Mouse (Mus musculus): ENCODE data around the gene Btbd11. TPM values are rescaled to one million over a fixed set of nuclear protein-coding genes. Genes with fewer than 3 reads are reported as not detected.

Gene Btbd11
- polyA plus RNA-seq, 1 experiment from 2014 or later: 0.47 TPM

- Histone ChIP-seq H3K27ac (ENCODE audit: low read depth) (no peak overlapping the region), H3K9me3 (ENCODE audit: low read length) (no peaks in the 10 kb centered on the region), H3K4me2 (ENCODE audit: low read depth, low read length) (no peak overlapping the region), H3K4me3 (ENCODE audit: low read depth, low read length) (no peak overlapping the region), H3K27me3 (ENCODE audit: insufficient read depth, low read length) (no peaks in the 10 kb centered on the region), H3K36me3 (replicated peaks; ENCODE audit: insufficient read depth, low read length) (no peaks in the 10 kb centered on the region), H3K4me1 (ENCODE audit: insufficient read depth) (no peaks in the 10 kb centered on the region), H3K9ac (replicated peaks) (no peak overlapping the region)
- TF ChIP-seq CTCF (IDR thresholded peaks at IDR 0.05; ENCODE audit: low read depth) (no peak), EP300 (IDR thresholded peaks at IDR 0.05; ENCODE audit: low read depth) (no peak)
- ATAC-seq (no peak), DNase-seq (no peak)
- 74% methylated on average over 14 of the region's 14 CpGs for WGBS (ENCODE audit: insufficient replicate concordance)
These were observed 155.4 kb downstream of the Btbd11 start for GRCm38 (mm10) chr10:85541892-85542630.

- no peak overlapping the region for H3K4me3 ChIP-seq (ENCODE audit: low read depth, low read length)
- H3K9me3 ChIP-seq (ENCODE audit: low read length): no peaks in the 10 kb centered on the region
- DNase-seq (no peak), ATAC-seq (no peak)
- TF ChIP-seq CTCF (IDR thresholded peaks at IDR 0.05; ENCODE audit: low read depth) (no peak), EP300 (IDR thresholded peaks at IDR 0.05; ENCODE audit: low read depth) (no peak)
- no peak overlapping the region for H3K27ac ChIP-seq (ENCODE audit: low read depth)
- H3K4me1 ChIP-seq (ENCODE audit: insufficient read depth): no peaks in the 10 kb centered on the region
- WGBS (ENCODE audit: insufficient replicate concordance): 77% methylated on average over 2 of the region's 2 CpGs
- no peaks in the 10 kb centered on the region for H3K36me3 ChIP-seq (replicated peaks; ENCODE audit: insufficient read depth, low read length)
- no peaks in the 10 kb centered on the region for H3K27me3 ChIP-seq (ENCODE audit: insufficient read depth, low read length)
- H3K4me2 ChIP-seq (ENCODE audit: low read depth, low read length): no peak overlapping the region
- H3K9ac ChIP-seq (replicated peaks): no peak overlapping the region
These were observed 156.7 kb downstream of the Btbd11 start for GRCm38 (mm10) chr10:85543281-85543680.

DNA sequence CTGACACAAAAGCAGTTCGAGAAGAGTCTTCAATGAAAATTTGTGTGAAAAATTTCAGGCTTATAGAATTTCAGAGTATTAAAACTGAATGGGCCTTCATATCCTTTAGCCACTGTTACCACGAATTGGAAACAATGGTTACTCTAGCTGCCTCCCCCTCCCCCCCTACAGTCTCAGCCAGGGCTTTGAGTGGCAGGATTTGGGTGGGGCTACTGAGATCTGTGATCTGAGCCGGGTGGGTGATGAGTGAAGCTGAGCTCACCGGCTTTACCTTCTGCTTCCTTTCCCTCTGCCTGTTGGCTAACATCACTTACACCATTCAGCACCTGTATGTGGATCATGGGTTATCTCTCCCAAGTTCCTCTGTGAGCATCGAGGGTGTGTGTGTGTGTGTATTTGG lies 158.4 kb downstream of the Btbd11 start:
- ATAC-seq: no peak
- TF ChIP-seq EP300 (IDR thresholded peaks at IDR 0.05; ENCODE audit: low read depth) (no peak), CTCF (IDR thresholded peaks at IDR 0.05; ENCODE audit: low read depth) (no peak)
- 37% methylated on average over 5 of the region's 5 CpGs for WGBS (ENCODE audit: insufficient replicate concordance)
- Histone ChIP-seq H3K36me3 (replicated peaks; ENCODE audit: insufficient read depth, low read length) (no peaks in the 10 kb centered on the region), H3K4me1 (ENCODE audit: insufficient read depth) (no peaks in the 10 kb centered on the region), H3K27ac (ENCODE audit: low read depth) (no peak overlapping the region), H3K9ac (replicated peaks) (no peak overlapping the region), H3K27me3 (ENCODE audit: insufficient read depth, low read length) (no peaks in the 10 kb centered on the region), H3K4me3 (ENCODE audit: low read depth, low read length) (no peak overlapping the region), H3K9me3 (ENCODE audit: low read length) (no peaks in the 10 kb centered on the region), H3K4me2 (ENCODE audit: low read depth, low read length) (no peak overlapping the region)
- DNase-seq: no peak

GRCm38 (mm10) chr10:85555193-85555592 lies 168.6 kb downstream of the Btbd11 start:
- H3K27me3 ChIP-seq (ENCODE audit: insufficient read depth, low read length): no peaks in the 10 kb centered on the region
- no peak overlapping the region for H3K27ac ChIP-seq (ENCODE audit: low read depth)
- no peak overlapping the region for H3K9ac ChIP-seq (replicated peaks)
- peak; percentile 30; the same call in 1 of the 2 replicates for TF ChIP-seq CTCF (IDR thresholded peaks at IDR 0.05; ENCODE audit: low read depth)
- no peak for TF ChIP-seq EP300 (IDR thresholded peaks at IDR 0.05; ENCODE audit: low read depth)
- H3K4me3 ChIP-seq (ENCODE audit: low read depth, low read length): no peak overlapping the region
- ATAC-seq (no peak), DNase-seq (no peak)
- H3K4me1 ChIP-seq (ENCODE audit: insufficient read depth): no peaks in the 10 kb centered on the region
- no peaks in the 10 kb centered on the region for H3K36me3 ChIP-seq (replicated peaks; ENCODE audit: insufficient read depth, low read length)
- H3K9me3 ChIP-seq (ENCODE audit: low read length): no peaks in the 10 kb centered on the region
- WGBS (ENCODE audit: insufficient replicate concordance): 52% methylated on average over 8 of the region's 8 CpGs
- H3K4me2 ChIP-seq (ENCODE audit: low read depth, low read length): no peak overlapping the region

GRCm38 (mm10) chr10:85561418-85561817 lies 174.8 kb downstream of the Btbd11 start:
- Histone ChIP-seq H3K4me3 (ENCODE audit: low read depth, low read length) (no peak overlapping the region), H3K9ac (replicated peaks) (no peak overlapping the region), H3K9me3 (ENCODE audit: low read length) (no peaks in the 10 kb centered on the region), H3K4me2 (ENCODE audit: low read depth, low read length) (no peak overlapping the region), H3K27me3 (ENCODE audit: insufficient read depth, low read length) (no peaks in the 10 kb centered on the region), H3K27ac (ENCODE audit: low read depth) (no peak overlapping the region), H3K4me1 (ENCODE audit: insufficient read depth) (no peaks in the 10 kb centered on the region), H3K36me3 (replicated peaks; ENCODE audit: insufficient read depth, low read length) (no peaks in the 10 kb centered on the region)
- ATAC-seq (no peak), DNase-seq (no peak)
- WGBS (ENCODE audit: insufficient replicate concordance): 80% methylated on average over 14 of the region's 14 CpGs
- TF ChIP-seq EP300 (IDR thresholded peaks at IDR 0.05; ENCODE audit: low read depth): no peak
- TF ChIP-seq CTCF (IDR thresholded peaks at IDR 0.05; ENCODE audit: low read depth): no peak

DNA sequence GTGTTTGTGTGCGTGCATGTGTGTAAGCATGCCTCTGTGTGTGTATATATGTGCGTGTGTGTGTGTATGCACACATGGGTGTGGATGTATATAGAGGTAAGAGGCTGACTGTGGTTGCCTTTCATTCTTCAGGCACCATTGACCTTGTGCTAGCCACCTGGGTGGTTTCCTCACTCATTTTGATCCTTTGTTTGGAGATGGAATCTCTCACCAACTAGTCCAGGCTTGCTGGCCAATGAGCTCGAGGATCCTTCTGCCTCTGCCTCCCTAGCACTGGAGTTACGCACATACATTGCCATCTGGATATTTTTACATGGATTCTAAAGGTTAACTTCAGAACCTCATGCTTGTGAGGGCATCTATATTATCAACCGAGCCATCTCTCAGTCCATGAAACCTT lies 184.8 kb downstream of the Btbd11 start:
- TF ChIP-seq EP300 (IDR thresholded peaks at IDR 0.05; ENCODE audit: low read depth) (no peak), CTCF (IDR thresholded peaks at IDR 0.05; ENCODE audit: low read depth) (no peak)
- WGBS (ENCODE audit: insufficient replicate concordance): 79% methylated on average over 5 of the region's 5 CpGs
- H3K36me3 ChIP-seq (replicated peaks; ENCODE audit: insufficient read depth, low read length): no peaks in the 10 kb centered on the region

More for the DNA sequence above, 184.8 kb downstream of the Btbd11 start:
- Histone ChIP-seq H3K4me2 (ENCODE audit: low read depth, low read length) (no peak overlapping the region), H3K27ac (ENCODE audit: low read depth) (no peak overlapping the region), H3K9me3 (ENCODE audit: low read length) (no peaks in the 10 kb centered on the region), H3K4me3 (ENCODE audit: low read depth, low read length) (no peak overlapping the region), H3K27me3 (ENCODE audit: insufficient read depth, low read length) (no peaks in the 10 kb centered on the region), H3K4me1 (ENCODE audit: insufficient read depth) (no peaks in the 10 kb centered on the region), H3K9ac (replicated peaks) (no peak overlapping the region)
- no peak for ATAC-seq
- DNase-seq: no peak
